Mouse (Mus musculus) liver, adult 2 months (tissue): ENCODE measurements around the gene Erg.

Experiments
- CTCF ChIP-seq: fragments of 200-500 bp; IDR thresholded peaks from 2 replicates; pipeline ENCODE4 v1.5.1; 2011; ENCODE audit warnings: low read depth, low read length, control low read depth
- POLR2A ChIP-seq: fragments of 200-500 bp; IDR thresholded peaks from 2 replicates; pipeline ENCODE4 v1.6.1; 2011; ENCODE audit warnings: low read length, control low read depth; ENCODE audit not compliant: insufficient read depth; ENCODE audit errors: extremely low read depth

DNA sequence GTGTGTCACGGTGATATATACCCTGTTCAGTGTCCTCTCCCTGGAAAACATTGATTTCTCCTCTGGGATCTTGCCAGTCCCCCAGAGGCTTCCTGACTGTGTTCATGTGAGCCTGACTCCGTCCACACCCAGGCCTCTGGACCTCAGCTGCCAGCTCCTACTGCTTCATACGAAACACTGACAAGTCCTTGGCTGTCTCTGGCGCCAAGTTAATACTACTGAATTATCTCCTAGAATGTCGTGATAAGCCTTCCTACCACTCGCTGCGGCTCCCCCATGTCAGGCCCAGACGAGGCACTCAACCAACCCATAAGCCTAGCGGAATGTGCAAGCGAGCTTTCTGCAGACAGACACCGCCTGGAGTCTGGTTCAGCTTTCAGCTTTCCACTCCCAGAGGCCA lies 210.0 kb downstream of the Erg start:
- TF ChIP-seq CTCF, result no peak
- no peak for TF ChIP-seq POLR2A
